Mouse (Mus musculus): ENCODE data around the gene Olfr709-ps1. TPM values are rescaled to one million over a fixed set of nuclear protein-coding genes. Genes with fewer than 3 reads are reported as not detected.
"Not testable (repeated sequence)": the region's sequence is repeated elsewhere in the genome, so short reads cannot be mapped to it uniquely, and the experiment has no call there.

Olfr709-ps1 gene
- polyA plus RNA-seq (2015; fragmentation: Nextera tagmentation; extraction: Ambion mirVana): not detected in 2 replicates

DNA sequence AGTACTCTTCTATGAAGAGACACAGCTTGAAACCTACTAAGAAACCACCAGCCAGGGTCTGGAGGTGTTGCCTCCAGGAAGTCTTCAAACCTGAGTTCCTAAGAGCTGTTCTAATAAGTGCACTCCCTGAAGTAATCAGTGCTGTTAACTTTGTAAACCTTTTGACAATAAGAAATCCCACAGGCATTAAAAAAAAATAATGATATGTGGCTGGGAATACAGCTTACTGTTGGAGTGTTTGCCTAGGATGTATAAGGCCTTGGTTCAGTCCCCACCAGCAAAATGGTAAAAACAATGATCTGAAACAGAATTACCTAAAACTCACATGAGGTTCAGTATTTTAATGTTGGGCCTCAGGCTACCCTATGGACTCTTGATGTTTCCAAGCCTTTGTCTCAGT is at the start of gene Olfr709-ps1:
TSS of gene Olfr709-ps1 (minus strand) at position 101 of the 400 bp plus-strand sequence.
- Histone ChIP-seq H3K4me1 (replicated peaks) (no peaks in the 10 kb centered on the region), H3K9me3 (no peaks in the 10 kb centered on the region), H3K36me3 (no peaks in the 10 kb centered on the region), H3K4me2 (no peak within 1 kb of the TSS), H3K4me3 (no peak within 1 kb of the TSS), H3K27ac (replicated peaks) (no peak within 1 kb of the TSS), H3K27me3 (no peaks in the 10 kb centered on the region), H3K9ac (no peak within 1 kb of the TSS)
- no peak for ATAC-seq (ENCODE audit: low read depth)

DNA sequence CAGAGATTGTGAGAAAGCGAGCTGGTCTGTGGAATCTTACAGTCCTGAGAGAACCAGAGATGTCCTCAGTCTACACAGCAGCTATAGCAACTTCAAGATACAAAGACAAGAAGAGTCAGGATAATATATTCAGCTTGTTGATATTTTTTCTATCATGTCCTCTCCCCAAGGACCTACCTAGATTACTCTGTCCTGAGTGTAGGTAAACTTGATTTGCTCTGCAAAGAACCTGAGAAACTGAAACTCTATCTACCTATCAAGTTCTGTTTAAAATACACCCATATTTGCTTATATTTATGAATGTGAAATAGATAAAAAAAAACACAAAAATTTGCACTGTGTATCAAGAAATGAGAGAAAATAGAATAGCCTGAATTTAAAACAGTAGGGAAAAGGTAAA is 43.3 kb upstream of the Olfr709-ps1 start, which contains the start of gene Olfr711:
TSS of gene Olfr711 (minus strand) at position 101 of the 400 bp plus-strand sequence.
- no peak for ATAC-seq (ENCODE audit: low read depth)

DNA sequence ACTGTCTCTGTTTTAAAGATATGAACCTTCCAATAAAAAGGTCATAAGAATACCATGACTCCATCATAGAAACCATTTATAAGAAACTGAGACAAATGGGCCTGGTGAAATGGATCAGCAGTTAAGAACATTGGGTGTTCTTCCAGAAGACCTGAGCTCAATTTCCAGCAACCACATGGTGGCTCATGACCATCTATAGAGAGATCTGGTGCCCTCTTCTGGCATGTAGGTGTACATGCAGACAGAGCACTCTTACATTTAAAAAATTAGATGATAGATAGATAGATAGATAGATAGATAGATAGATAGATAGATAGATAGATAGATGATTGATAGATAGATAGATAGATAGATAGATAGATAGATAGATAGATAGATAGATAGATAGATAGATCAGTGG is 35.5 kb upstream of the Olfr709-ps1 start:
- not testable (repeated sequence) for H3K9me3 ChIP-seq; H3K36me3 ChIP-seq; H3K4me3 ChIP-seq; H3K4me1 ChIP-seq (replicated peaks); H3K9ac ChIP-seq; H3K27ac ChIP-seq (replicated peaks); ATAC-seq (ENCODE audit: low read depth); H3K27me3 ChIP-seq; H3K4me2 ChIP-seq

More for the DNA sequence above, 43.3 kb upstream of the Olfr709-ps1 start, which contains the start of gene Olfr711:
- Histone ChIP-seq H3K9ac (no peak within 1 kb of the TSS), H3K27me3 (no peaks in the 10 kb centered on the region), H3K9me3 (no peaks in the 10 kb centered on the region), H3K27ac (replicated peaks) (no peak within 1 kb of the TSS), H3K4me2 (no peak within 1 kb of the TSS), H3K36me3 (no peaks in the 10 kb centered on the region), H3K4me3 (no peak within 1 kb of the TSS), H3K4me1 (replicated peaks) (no peaks in the 10 kb centered on the region)
- WGBS: 67% methylated on average over 1 of the region's 1 CpGs

DNA sequence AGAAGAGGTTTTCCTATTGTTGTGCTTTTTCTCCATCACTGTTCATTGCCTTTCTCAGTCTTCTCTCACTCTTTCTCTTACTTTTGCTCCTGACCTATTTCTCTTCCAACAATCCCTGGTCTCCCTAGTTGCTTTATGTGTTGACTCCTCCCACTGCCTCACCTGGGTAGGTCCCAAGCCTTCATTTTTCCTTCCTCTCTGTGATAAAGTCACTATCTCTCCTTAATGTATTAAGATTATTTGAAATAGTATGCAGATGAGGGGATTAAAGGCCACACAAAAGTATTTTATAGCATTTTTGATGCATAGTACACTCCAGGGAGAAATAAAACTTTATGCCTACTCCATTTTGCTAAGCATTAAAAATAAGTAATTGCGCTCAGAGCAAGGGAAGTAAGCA is 31.8 kb upstream of the Olfr709-ps1 start, which contains the start of gene Olfr6:
TSS of gene Olfr6 (minus strand) at position 101 of the 400 bp plus-strand sequence.
- Histone ChIP-seq H3K4me2 (no peak within 1 kb of the TSS), H3K36me3 (no peaks in the 10 kb centered on the region), H3K9ac (no peak within 1 kb of the TSS), H3K9me3 (no peaks in the 10 kb centered on the region), H3K27ac (replicated peaks) (no peak within 1 kb of the TSS), H3K27me3 (no peaks in the 10 kb centered on the region), H3K4me3 (no peak within 1 kb of the TSS), H3K4me1 (replicated peaks) (no peaks in the 10 kb centered on the region)
- no peak for ATAC-seq (ENCODE audit: low read depth)
- 81% methylated on average over 1 of the region's 1 CpGs for WGBS

DNA sequence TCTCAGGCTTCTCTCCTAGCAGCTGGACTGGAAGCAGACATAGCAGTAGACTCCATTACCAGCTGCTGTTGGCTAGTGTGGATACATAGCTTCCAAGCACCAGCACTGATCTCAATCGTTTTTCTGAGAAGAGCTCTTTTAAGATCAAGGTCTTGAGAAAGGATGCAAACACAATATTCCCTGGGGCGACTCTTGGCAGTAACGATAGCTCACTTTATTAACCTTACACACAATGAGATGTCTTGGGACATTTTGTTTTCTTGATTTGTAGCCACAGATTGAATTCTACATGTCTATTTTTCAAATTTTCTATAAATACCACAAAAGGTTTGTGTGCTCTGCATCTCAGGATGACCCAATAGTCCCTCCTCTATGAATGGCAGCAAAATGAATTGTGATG is 16.2 kb upstream of the Olfr709-ps1 start, which contains the start of gene Olfr710:
TSS of gene Olfr710 (minus strand) at position 101 of the 400 bp plus-strand sequence.
- Histone ChIP-seq H3K4me1 (replicated peaks) (no peaks in the 10 kb centered on the region), H3K27me3 (no peaks in the 10 kb centered on the region), H3K36me3 (no peaks in the 10 kb centered on the region), H3K27ac (replicated peaks) (no peak within 1 kb of the TSS), H3K4me2 (no peak within 1 kb of the TSS), H3K4me3 (no peak within 1 kb of the TSS), H3K9me3 (no peaks in the 10 kb centered on the region), H3K9ac (no peak within 1 kb of the TSS)
- 78% methylated on average over 3 of the region's 3 CpGs for WGBS
- ATAC-seq (ENCODE audit: low read depth): no peak

DNA sequence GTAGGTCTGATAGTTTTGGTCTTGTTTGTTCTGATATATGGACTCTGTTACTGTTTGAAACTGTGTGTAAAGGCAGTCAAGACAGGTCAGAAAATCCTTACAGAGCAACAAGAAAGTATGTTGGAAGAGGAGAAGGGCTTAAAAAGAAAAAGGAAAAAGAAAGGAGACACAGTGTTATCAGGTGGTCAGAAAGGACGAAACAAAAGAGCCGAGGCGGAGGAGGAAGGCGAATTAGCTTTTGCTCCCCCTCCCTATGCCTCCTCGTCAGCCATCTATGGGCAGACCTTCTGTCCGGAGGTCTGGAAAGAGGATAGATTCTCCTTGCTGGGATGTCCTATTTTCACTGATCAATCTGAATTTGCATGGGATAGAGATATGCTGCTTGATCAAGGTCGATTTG is 11.1 kb downstream of the Olfr709-ps1 start:
- not testable (repeated sequence) for H3K4me1 ChIP-seq (replicated peaks); H3K9me3 ChIP-seq; H3K9ac ChIP-seq; H3K27ac ChIP-seq (replicated peaks); H3K4me3 ChIP-seq; H3K27me3 ChIP-seq; ATAC-seq (ENCODE audit: low read depth); H3K36me3 ChIP-seq; H3K4me2 ChIP-seq
- WGBS: 89% methylated on average over 7 of the region's 7 CpGs

DNA sequence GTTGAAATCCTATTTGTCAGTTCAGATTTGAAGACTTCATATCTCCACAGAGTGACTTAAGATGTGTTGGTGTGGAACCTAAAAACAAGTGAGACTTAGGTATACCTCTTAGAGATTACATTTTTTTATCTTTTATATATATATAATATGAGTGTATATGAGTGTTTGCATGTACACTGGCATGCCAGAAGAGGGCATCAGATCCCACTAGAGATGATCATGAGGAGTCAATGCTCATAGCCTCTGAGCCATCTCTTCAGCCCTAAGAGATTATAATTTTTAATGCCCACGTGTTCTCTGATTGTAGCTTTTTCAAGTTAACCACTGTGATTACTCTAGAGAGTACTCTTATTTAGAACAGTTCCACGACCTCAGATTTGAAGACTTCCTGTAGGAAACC is 24.3 kb downstream of the Olfr709-ps1 start, which contains the start of gene Olfr1532-ps1:
TSS of gene Olfr1532-ps1 (plus strand) at position 326 of the 400 bp plus-strand sequence.
- WGBS: 68% methylated on average over 2 of the region's 2 CpGs
- no peaks in the 10 kb centered on the region for H3K27me3 ChIP-seq
- H3K27ac ChIP-seq (replicated peaks): no peak within 1 kb of the TSS
- no peak for ATAC-seq (ENCODE audit: low read depth)
- no peaks in the 10 kb centered on the region for H3K9me3 ChIP-seq
- no peak within 1 kb of the TSS for H3K4me2 ChIP-seq
- H3K4me1 ChIP-seq (replicated peaks): no peaks in the 10 kb centered on the region
- H3K9ac ChIP-seq: no peak within 1 kb of the TSS
- H3K4me3 ChIP-seq: no peak within 1 kb of the TSS
- H3K36me3 ChIP-seq: no peaks in the 10 kb centered on the region

DNA sequence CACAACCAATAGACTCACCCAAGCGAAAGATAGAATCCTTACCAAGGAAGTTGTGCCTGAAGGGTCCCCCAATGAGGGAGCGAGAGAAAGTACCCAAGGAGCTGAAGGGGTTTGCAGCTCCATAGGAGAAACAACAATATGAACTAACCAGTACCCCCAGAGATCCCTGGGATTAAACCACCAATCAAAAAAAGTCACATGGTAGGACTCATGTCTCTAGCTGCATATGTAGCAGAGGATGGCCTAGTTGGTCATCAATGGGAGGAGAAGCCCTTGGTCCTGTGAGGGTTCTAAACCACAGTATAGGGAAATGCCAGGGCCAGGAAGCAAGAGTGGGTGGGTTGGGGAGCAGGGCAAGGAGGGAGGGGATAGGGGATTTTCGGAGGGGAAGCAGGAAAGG is 30.9 kb downstream of the Olfr709-ps1 start, which contains the start of gene Olfr707:
TSS of gene Olfr707 (minus strand) at position 101 of the 400 bp plus-strand sequence.
- H3K4me3 ChIP-seq; H3K27ac ChIP-seq (replicated peaks); H3K9me3 ChIP-seq; H3K27me3 ChIP-seq; H3K36me3 ChIP-seq; H3K4me1 ChIP-seq (replicated peaks); ATAC-seq (ENCODE audit: low read depth); H3K9ac ChIP-seq; H3K4me2 ChIP-seq: not testable (repeated sequence)
- WGBS: 92% methylated on average over 3 of the region's 3 CpGs

DNA sequence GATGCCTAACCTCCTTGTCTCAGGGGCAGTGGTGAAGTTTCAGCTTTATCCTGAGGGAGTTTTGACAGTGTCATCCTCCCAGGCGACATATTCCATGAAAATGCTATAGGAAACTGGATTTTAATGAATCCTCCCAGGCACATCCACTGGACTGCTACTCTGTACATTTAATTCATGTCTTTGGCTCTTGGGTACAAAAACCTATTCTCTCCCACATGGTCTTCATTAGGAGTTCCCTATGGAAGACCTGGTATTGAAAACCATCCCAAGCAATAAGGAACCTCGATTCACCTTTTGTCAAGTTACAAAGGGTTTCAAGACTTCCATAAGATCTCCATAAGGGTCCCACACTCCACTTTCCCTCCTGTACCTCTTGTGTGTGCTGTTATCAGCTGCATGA is 44.0 kb downstream of the Olfr709-ps1 start, which contains the start of gene Olfr706:
TSS of gene Olfr706 (minus strand) at position 101 of the 400 bp plus-strand sequence.
- H3K27ac ChIP-seq (replicated peaks): no peak within 1 kb of the TSS
- H3K4me3 ChIP-seq: no peak within 1 kb of the TSS
- H3K4me1 ChIP-seq (replicated peaks): no peaks in the 10 kb centered on the region
- no peaks in the 10 kb centered on the region for H3K27me3 ChIP-seq
- H3K4me2 ChIP-seq: no peak within 1 kb of the TSS
- 86% methylated on average over 2 of the region's 2 CpGs for WGBS
- no peaks in the 10 kb centered on the region for H3K9me3 ChIP-seq
- H3K9ac ChIP-seq: no peak within 1 kb of the TSS
- no peak for ATAC-seq (ENCODE audit: low read depth)
- no peaks in the 10 kb centered on the region for H3K36me3 ChIP-seq

DNA sequence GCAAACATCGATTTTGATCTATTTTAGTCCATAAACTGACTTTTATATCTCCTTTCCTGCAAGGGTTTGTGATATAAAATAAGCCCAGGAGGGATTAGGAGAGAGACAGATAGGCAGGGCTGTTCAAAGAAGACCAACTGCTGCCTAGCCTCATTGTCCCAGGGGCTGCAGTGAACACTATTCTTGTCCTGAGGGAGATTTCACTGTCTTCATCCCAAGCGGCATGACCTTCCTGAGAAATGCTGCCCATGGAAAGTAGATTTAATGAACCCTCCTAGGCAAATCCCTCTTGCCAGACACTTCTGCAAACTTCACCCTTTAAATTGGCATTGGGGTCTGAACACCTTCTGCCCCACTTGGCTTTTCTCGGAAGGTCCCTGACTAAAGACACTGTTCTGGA is 55.2 kb downstream of the Olfr709-ps1 start, which contains the start of gene Olfr705:
TSS of gene Olfr705 (minus strand) at position 101 of the 400 bp plus-strand sequence.
- Histone ChIP-seq H3K9me3 (no peaks in the 10 kb centered on the region), H3K9ac (no peak within 1 kb of the TSS), H3K36me3 (no peaks in the 10 kb centered on the region), H3K4me3 (no peak within 1 kb of the TSS), H3K4me2 (no peak within 1 kb of the TSS), H3K27ac (replicated peaks) (no peak within 1 kb of the TSS), H3K4me1 (replicated peaks) (no peaks in the 10 kb centered on the region), H3K27me3 (no peaks in the 10 kb centered on the region)
- 86% methylated on average over 3 of the region's 3 CpGs for WGBS
- ATAC-seq (ENCODE audit: low read depth): no peak

Other genes with a start within 250 kb of the Olfr709-ps1 start
- gene Olfr694, start 240.4 kb downstream of the Olfr709-ps1 start, polyA plus RNA-seq (2015; fragmentation: Nextera tagmentation; extraction: Ambion mirVana): not detected in 2 replicates
- not detected in 2 replicates for gene Olfr695, start 215.8 kb downstream of the Olfr709-ps1 start, polyA plus RNA-seq (2015; fragmentation: Nextera tagmentation; extraction: Ambion mirVana)
- gene Olfr697, start 189.8 kb downstream of the Olfr709-ps1 start, polyA plus RNA-seq (2015; fragmentation: Nextera tagmentation; extraction: Ambion mirVana): not detected in 2 replicates
- gene Olfr698, start 176.8 kb downstream of the Olfr709-ps1 start, polyA plus RNA-seq (2015; fragmentation: Nextera tagmentation; extraction: Ambion mirVana): not detected in 2 replicates
- gene Olfr699, start 139.0 kb downstream of the Olfr709-ps1 start, polyA plus RNA-seq (2015; fragmentation: Nextera tagmentation; extraction: Ambion mirVana): not detected in 2 replicates
- gene Olfr700, start 123.4 kb downstream of the Olfr709-ps1 start, polyA plus RNA-seq (2015; fragmentation: Nextera tagmentation; extraction: Ambion mirVana): not detected in 2 replicates
- not detected in 2 replicates for gene Olfr701, start 118.1 kb downstream of the Olfr709-ps1 start, polyA plus RNA-seq (2015; fragmentation: Nextera tagmentation; extraction: Ambion mirVana)
- not detected in 2 replicates for gene Olfr702, start 98.3 kb downstream of the Olfr709-ps1 start, polyA plus RNA-seq (2015; fragmentation: Nextera tagmentation; extraction: Ambion mirVana)
- not detected in 2 replicates for gene Olfr703, start 88.9 kb downstream of the Olfr709-ps1 start, polyA plus RNA-seq (2015; fragmentation: Nextera tagmentation; extraction: Ambion mirVana)
- not detected in 2 replicates for gene Olfr704, start 69.0 kb downstream of the Olfr709-ps1 start, polyA plus RNA-seq (2015; fragmentation: Nextera tagmentation; extraction: Ambion mirVana)
- gene Olfr705, start 55.3 kb downstream of the Olfr709-ps1 start, polyA plus RNA-seq (2015; fragmentation: Nextera tagmentation; extraction: Ambion mirVana): not detected in 2 replicates
- not detected in 2 replicates for gene Olfr706, start 44.1 kb downstream of the Olfr709-ps1 start, polyA plus RNA-seq (2015; fragmentation: Nextera tagmentation; extraction: Ambion mirVana)
- not detected in 2 replicates for gene Olfr707, start 31.0 kb downstream of the Olfr709-ps1 start, polyA plus RNA-seq (2015; fragmentation: Nextera tagmentation; extraction: Ambion mirVana)
- gene Olfr1532-ps1, start 24.2 kb downstream of the Olfr709-ps1 start, polyA plus RNA-seq (2015; fragmentation: Nextera tagmentation; extraction: Ambion mirVana): not detected in 2 replicates
- gene Olfr710, start 16.1 kb upstream of the Olfr709-ps1 start, polyA plus RNA-seq (2015; fragmentation: Nextera tagmentation; extraction: Ambion mirVana): not detected in 2 replicates
- not detected in 2 replicates for gene Olfr6, start 31.7 kb upstream of the Olfr709-ps1 start, polyA plus RNA-seq (2015; fragmentation: Nextera tagmentation; extraction: Ambion mirVana)
- not detected in 2 replicates for gene Olfr711, start 43.2 kb upstream of the Olfr709-ps1 start, polyA plus RNA-seq (2015; fragmentation: Nextera tagmentation; extraction: Ambion mirVana)
- gene Olfr2, start 73.9 kb upstream of the Olfr709-ps1 start, polyA plus RNA-seq (2015; fragmentation: Nextera tagmentation; extraction: Ambion mirVana): not detected in 2 replicates
- not detected in 2 replicates for gene Olfr713, start 99.0 kb upstream of the Olfr709-ps1 start, polyA plus RNA-seq (2015; fragmentation: Nextera tagmentation; extraction: Ambion mirVana)
- gene Olfr714, start 138.8 kb upstream of the Olfr709-ps1 start, polyA plus RNA-seq (2015; fragmentation: Nextera tagmentation; extraction: Ambion mirVana): not detected in 2 replicates
- gene Olfr17, start 161.0 kb upstream of the Olfr709-ps1 start, polyA plus RNA-seq (2015; fragmentation: Nextera tagmentation; extraction: Ambion mirVana): not detected in 2 replicates
- not detected in 2 replicates for gene Olfr715b, start 178.2 kb upstream of the Olfr709-ps1 start, polyA plus RNA-seq (2015; fragmentation: Nextera tagmentation; extraction: Ambion mirVana)
- gene Olfr715, start 198.9 kb upstream of the Olfr709-ps1 start, polyA plus RNA-seq (2015; fragmentation: Nextera tagmentation; extraction: Ambion mirVana): not detected in 2 replicates
- not detected in 2 replicates for gene Olfr716, start 206.1 kb upstream of the Olfr709-ps1 start, polyA plus RNA-seq (2015; fragmentation: Nextera tagmentation; extraction: Ambion mirVana)
- gene Nlrp14, start 234.8 kb upstream of the Olfr709-ps1 start, polyA plus RNA-seq (2015; fragmentation: Nextera tagmentation; extraction: Ambion mirVana): not detected in 2 replicates